Mouse (Mus musculus) frontal cortex, postnatal 14 days (tissue): ENCODE measurements at regions not wholly inside any gene's neighbourhood (a gene's known extent, or its start where the extent isn't known, plus 50 kb on each side); places are given as distances from the start of the nearest gene placed in this dataset.

Experiments
- DNase-seq, 2 experiments: peaks; one replicate each; pipeline ENCODE4 v3.0.0; 2022; ENCODE audit warnings: low spot score in 2 of 2

GRCm38 (mm10) chr11:19740562-19740961 is 183.6 kb upstream of the Spred2 start:
- no peak for DNase-seq

- no peak for DNase-seq
These were observed 176.8 kb upstream of the Spred2 start for GRCm38 (mm10) chr11:19747097-19747972.

- DNase-seq, result no peak
These were observed 176.1 kb upstream of the Spred2 start for GRCm38 (mm10) chr11:19747973-19748559.

GRCm38 (mm10) chr11:19758892-19759291 is 165.3 kb upstream of the Spred2 start:
- DNase-seq, result no peak

- peak; percentile 17 to 62 for DNase-seq
These were observed 163.1 kb upstream of the Spred2 start for GRCm38 (mm10) chr11:19760861-19761693.

GRCm38 (mm10) chr11:19761694-19761976 is 162.5 kb upstream of the Spred2 start:
- no peak for DNase-seq

- DNase-seq, result no peak
These were observed 156.9 kb upstream of the Spred2 start for GRCm38 (mm10) chr11:19767316-19767715.

- DNase-seq, result no peak
These were observed 156.3 kb upstream of the Spred2 start for GRCm38 (mm10) chr11:19767871-19768270.

GRCm38 (mm10) chr11:19768962-19769361 is 155.2 kb upstream of the Spred2 start:
- no peak for DNase-seq

- DNase-seq, result no peak
These were observed 150.2 kb upstream of the Spred2 start for GRCm38 (mm10) chr11:19774010-19774409.

- no peak for DNase-seq
These were observed 148.4 kb upstream of the Spred2 start for GRCm38 (mm10) chr11:19775741-19776140.

- no peak for DNase-seq
These were observed 147.5 kb upstream of the Spred2 start for GRCm38 (mm10) chr11:19776473-19777200.

- no peak for DNase-seq
These were observed 146.0 kb upstream of the Spred2 start for GRCm38 (mm10) chr11:19778191-19778590.

GRCm38 (mm10) chr11:19785110-19785509 is 139.1 kb upstream of the Spred2 start:
- DNase-seq, result no peak

- no peak for DNase-seq
These were observed 127.1 kb upstream of the Spred2 start for GRCm38 (mm10) chr11:19796950-19797670.

GRCm38 (mm10) chr11:19809359-19809758 is 114.8 kb upstream of the Spred2 start:
- no peak for DNase-seq

- no peak for DNase-seq
These were observed 112.7 kb upstream of the Spred2 start for GRCm38 (mm10) chr11:19811271-19811991.

- DNase-seq, result no peak
These were observed 112.0 kb upstream of the Spred2 start for GRCm38 (mm10) chr11:19811992-19812690.

- DNase-seq, result no peak
These were observed 110.6 kb upstream of the Spred2 start for GRCm38 (mm10) chr11:19813549-19813948.

- DNase-seq, result no peak
These were observed 101.2 kb upstream of the Spred2 start for GRCm38 (mm10) chr11:19822991-19823390.
